Mouse (Mus musculus) hindbrain, postnatal 0 days (tissue): ENCODE results near the gene Pgam5. TPM values are rescaled to one million over a fixed set of nuclear protein-coding genes. Genes with fewer than 3 reads are reported as not detected.
A peak's percentile ranks its signal among the peaks of the same experiment; 100 is the strongest.

Experiments
- ATAC-seq: fragments of 200-750 bp; cut with Nextera tagmentation; 2 replicates; pipeline ENCODE4 v1.8.0; 2017; ENCODE audit warnings: mild to moderate bottlenecking, moderate TSS enrichment, moderate library complexity
- DNase-seq: peaks from one replicate; pipeline ENCODE4 v3.0.0-alpha.2; 2015; ENCODE audit warnings: low spot score
- H3K27ac ChIP-seq: fragments of 300-500 bp; sonication (generic); 2 replicates; pipeline ENCODE4 v1.5.1; 2014; ENCODE audit warnings: mild to moderate bottlenecking
- H3K27me3 ChIP-seq: fragments of 300-500 bp; sonication (generic); 2 replicates; pipeline ENCODE4 v1.6.1; 2014; ENCODE audit warnings: low read length, mixed read lengths; ENCODE audit not compliant: insufficient read depth
- H3K36me3 ChIP-seq: fragments of 300-500 bp; sonication (generic); 2 replicates; pipeline ENCODE4 v1.6.1; 2014; ENCODE audit warnings: low read length, mixed read lengths; ENCODE audit not compliant: insufficient read depth
- H3K4me1 ChIP-seq: fragments of 300-500 bp; sonication (generic); 2 replicates; pipeline ENCODE4 v1.6.1; 2014; ENCODE audit warnings: antibody characterized with exemption, low read length, mixed read lengths; ENCODE audit not compliant: insufficient read depth
- H3K4me2 ChIP-seq: fragments of 300-500 bp; sonication (generic); 2 replicates; pipeline ENCODE4 v1.6.1; 2014; ENCODE audit warnings: low read depth, mild to moderate bottlenecking, low read length, moderate library complexity, mixed read lengths
- H3K4me3 ChIP-seq: fragments of 300-500 bp; sonication (generic); 2 replicates; pipeline ENCODE4 v1.5.1; 2014; ENCODE audit warnings: low read length
- H3K9ac ChIP-seq: fragments of 300-500 bp; sonication (generic); replicated peaks from 2 replicates; pipeline ENCODE4 v1.6.1; 2014; ENCODE audit warnings: mild to moderate bottlenecking, low read length, moderate library complexity, mixed read lengths
- H3K9me3 ChIP-seq: fragments of 300-500 bp; sonication (generic); 2 replicates; pipeline ENCODE4 v1.6.1; 2016; ENCODE audit warnings: low read length, mixed read lengths
- CTCF ChIP-seq: IDR thresholded peaks from 2 replicates; pipeline ENCODE4 v1.5.1; 2016; ENCODE audit warnings: antibody characterized with exemption, control low read depth, low read depth
- WGBS: fragments of 180-500 bp; shearing (Covaris S2); extraction: QIAGEN DNeasy Blood & Tissue Kit; methylation state at CpG from one replicate; pipeline ENCODE4 v1.1.7; 2014; 5-methylcytosine and 5-hydroxymethylcytosine counted together
- polyA plus RNA-seq: library from polyadenylated mRNA; unstranded; fragments of >200 nt; fragmentation: Nextera tagmentation; extraction: Ambion mirVana; gene quantifications from 2 replicates; pipeline ENCODE4 v1.2.1, GENCODE M21; 2015
- total RNA-seq: library from RNA; depleted of rRNA; stranded (reverse); fragments of >200 nt; gene quantifications from 2 replicates; pipeline ENCODE4 v1.2.3, GENCODE M21; 2014

Pgam5 gene
- total and polyA plus RNA-seq, 2 experiments from 2014 or later = 106 to 117 TPM

DNA sequence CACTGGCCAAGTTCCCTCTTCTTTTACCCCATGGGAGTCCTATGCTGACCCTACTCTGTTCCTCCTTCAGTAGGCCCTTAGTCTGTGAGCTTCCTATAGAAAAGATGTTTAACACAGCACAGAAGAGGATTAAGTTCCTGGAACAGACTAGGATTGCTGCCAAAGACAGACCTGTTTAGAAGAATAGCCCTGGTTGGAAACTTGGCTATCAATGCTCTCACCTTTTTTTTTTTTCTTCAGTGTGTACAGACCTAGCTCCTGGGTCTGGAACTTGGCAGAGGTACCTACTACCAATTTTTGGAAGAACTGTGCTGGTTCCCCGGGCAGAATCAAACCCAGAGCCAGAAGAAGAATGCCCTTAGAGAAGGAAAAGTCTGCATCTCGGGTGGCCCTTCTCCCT, 6.7 kb upstream of the Pgam5 start:
- no peak overlapping the region for H3K27ac ChIP-seq
- no peak for DNase-seq
- H3K4me1 ChIP-seq = no peaks in the 10 kb centered on the region
- no peaks in the 10 kb centered on the region for H3K36me3 ChIP-seq
- H3K9ac ChIP-seq = no peak overlapping the region
- no peak for TF ChIP-seq CTCF
- ATAC-seq = no peak
- H3K9me3 ChIP-seq = no peaks in the 10 kb centered on the region
- 80% methylated on average over 2 of the region's 2 CpGs for WGBS
- no peak overlapping the region for H3K4me3 ChIP-seq
- H3K27me3 ChIP-seq = no peaks in the 10 kb centered on the region
- no peak overlapping the region for H3K4me2 ChIP-seq

DNA sequence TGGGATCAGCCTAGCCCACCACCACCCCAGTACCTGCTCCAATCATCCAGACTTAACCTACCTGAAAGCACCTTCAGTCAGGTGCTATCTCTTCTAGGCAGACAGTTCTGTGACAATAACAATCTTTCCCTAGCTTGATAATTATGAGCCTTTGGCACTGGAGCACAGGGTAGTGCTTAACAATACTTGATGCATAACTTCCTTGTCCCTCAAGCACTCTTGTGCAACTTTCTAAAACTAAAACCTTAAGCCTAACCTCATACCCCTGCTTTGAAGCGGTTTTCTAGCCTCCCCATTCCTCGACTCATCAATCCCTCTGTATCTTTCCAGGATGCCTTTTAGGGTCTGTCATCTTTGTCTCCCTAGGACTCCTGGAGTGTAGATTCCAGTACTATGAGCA, 5.1 kb upstream of the Pgam5 start:
- Histone ChIP-seq H3K9ac (no peak overlapping the region), H3K4me3 (no peak overlapping the region), H3K36me3 (no peaks in the 10 kb centered on the region), H3K9me3 (no peaks in the 10 kb centered on the region), H3K4me2 (no peak overlapping the region), H3K27me3 (no peaks in the 10 kb centered on the region), H3K27ac (no peak overlapping the region), H3K4me1 (no peaks in the 10 kb centered on the region)
- no peak for ATAC-seq
- 70% methylated on average over 2 of the region's 2 CpGs for WGBS
- DNase-seq = no peak
- TF ChIP-seq CTCF = no peak

DNA sequence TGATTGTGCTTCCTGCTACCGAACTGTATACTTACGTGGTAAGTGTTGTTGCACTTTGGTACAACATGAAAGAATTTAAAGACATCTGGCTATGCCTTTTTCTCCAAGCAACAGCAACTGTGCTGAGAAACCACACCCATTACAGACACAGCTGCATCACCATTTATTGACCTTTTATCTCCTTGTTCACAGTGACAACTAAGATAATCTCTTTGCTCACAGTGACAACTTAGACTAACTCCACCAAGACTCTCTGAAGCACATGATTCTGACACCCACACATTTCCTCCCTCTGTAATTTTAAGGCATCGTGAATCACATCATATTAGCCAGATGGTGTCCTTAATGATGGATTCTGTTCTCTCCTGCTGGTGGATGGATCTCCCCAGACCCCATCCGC, 4.4 kb upstream of the Pgam5 start:
- DNase-seq = no peak
- Histone ChIP-seq H3K4me3 (no peak overlapping the region), H3K27me3 (no peaks in the 10 kb centered on the region), H3K36me3 (no peaks in the 10 kb centered on the region), H3K9ac (no peak overlapping the region), H3K4me1 (no peaks in the 10 kb centered on the region), H3K9me3 (no peaks in the 10 kb centered on the region), H3K27ac (no peak overlapping the region), H3K4me2 (no peak overlapping the region)
- TF ChIP-seq CTCF = no peak
- 80% methylated on average over 4 of the region's 4 CpGs for WGBS
- no peak for ATAC-seq

DNA sequence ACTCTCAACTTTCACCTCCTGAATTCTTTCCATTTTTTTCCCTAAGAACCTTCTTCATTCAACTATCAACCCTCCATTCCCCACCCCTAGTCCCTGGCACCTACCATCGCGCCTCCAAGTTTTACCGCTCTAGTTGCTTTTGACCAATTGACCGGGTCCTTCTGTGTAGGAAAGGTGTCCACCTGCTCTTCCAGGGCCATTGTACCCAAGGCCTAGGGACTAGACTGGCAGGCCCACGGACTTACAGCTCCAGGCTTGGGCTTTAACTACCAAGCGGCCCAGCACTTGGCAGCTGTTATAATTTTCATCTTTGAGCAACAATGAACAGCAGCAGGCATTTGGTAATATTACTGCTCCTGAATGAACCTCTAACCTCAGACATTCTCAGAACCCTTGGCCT, 529 bp upstream of the Pgam5 start:
- Histone ChIP-seq H3K4me3 (no peak overlapping the region), H3K4me1 (peaks cover 4% of the 10 kb centered on the region; the same call in 1 of the 2 replicates), H3K27me3 (no peaks in the 10 kb centered on the region), H3K36me3 (peaks cover 10% of the 10 kb centered on the region), H3K9me3 (no peaks in the 10 kb centered on the region), H3K9ac (no peak overlapping the region), H3K4me2 (peak overlapping the region; percentile 27; the same call in 1 of the 2 replicates), H3K27ac (no peak overlapping the region)
- ATAC-seq (no peak), DNase-seq (no peak)
- TF ChIP-seq CTCF = no peak
- WGBS = 91% methylated on average over 6 of the region's 6 CpGs

DNA sequence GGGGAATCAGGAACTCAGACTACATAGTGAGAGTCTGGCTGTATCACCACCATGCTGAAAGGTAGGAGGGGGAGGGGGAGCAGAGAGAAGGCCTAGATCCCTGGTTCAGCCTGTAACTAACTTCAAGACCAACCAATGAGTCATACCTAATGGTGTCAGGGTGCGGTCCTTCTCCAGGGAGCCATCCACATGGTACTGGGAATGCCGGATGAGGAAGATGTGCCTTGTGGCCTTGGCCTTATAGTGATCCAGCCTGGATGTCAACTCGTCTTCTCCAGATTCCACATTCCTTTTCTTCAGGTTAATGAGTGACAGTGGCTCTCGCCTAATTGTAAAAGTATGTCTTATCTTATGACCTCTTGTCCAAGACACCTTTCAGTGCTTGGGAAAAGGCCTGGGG, 2.8 kb downstream of the Pgam5 start:
- Histone ChIP-seq H3K36me3 (peaks cover 21% of the 10 kb centered on the region), H3K4me1 (peaks cover 4% of the 10 kb centered on the region; the same call in 1 of the 2 replicates), H3K4me3 (no peak overlapping the region), H3K4me2 (no peak overlapping the region), H3K9me3 (no peaks in the 10 kb centered on the region), H3K27me3 (no peaks in the 10 kb centered on the region), H3K9ac (no peak overlapping the region), H3K27ac (no peak overlapping the region)
- no peak for TF ChIP-seq CTCF
- ATAC-seq = no peak
- no peak for DNase-seq
- WGBS = 91% methylated on average over 4 of the region's 4 CpGs

DNA sequence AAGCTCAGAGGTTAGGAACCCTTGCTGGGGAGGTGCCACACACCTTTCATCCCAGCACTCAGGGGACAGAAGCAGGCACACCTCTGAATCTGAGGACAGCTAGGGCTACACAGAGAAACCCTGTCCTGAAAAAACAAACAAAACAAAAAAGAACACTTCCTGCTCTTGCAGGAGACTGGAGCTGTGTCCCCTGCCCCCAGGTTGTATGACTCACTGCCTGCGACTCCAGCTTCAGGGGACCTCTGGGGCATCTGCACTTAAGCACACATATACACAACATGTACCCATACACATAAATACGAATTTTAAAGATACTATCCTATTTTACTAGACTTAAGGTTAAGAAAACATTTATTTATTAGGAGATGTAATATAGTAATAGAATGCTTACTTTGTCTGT, 25.6 kb downstream of the Pgam5 start:
- DNase-seq (no peak), ATAC-seq (no peak)
- Histone ChIP-seq H3K4me3 (no peak overlapping the region), H3K4me2 (no peak overlapping the region), H3K27ac (no peak overlapping the region), H3K4me1 (no peaks in the 10 kb centered on the region), H3K9me3 (no peaks in the 10 kb centered on the region), H3K9ac (no peak overlapping the region), H3K27me3 (no peaks in the 10 kb centered on the region), H3K36me3 (peaks cover 52% of the 10 kb centered on the region)
- no peak for TF ChIP-seq CTCF
- 85% methylated on average over 2 of the region's 2 CpGs for WGBS

DNA sequence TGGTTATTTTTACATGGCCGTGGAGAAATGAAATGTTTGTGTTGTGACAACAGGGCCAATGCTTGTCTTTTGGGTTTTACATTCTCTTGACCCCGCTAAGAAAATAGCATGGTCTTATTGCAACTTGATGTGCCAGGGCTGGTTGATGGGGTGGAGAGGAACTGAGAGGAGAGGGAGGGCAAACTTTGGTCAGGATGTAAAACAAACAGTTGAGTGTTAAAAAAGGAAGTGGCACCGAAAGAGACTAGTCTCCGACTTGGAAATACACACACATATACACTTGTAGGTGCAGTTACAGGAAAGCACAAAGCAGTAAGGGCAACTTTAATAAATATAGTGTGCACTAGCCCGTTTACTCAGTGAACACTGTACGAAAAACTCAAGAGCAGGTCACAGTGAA, 37.4 kb downstream of the Pgam5 start:
- no peak for TF ChIP-seq CTCF
- no peaks in the 10 kb centered on the region for H3K9me3 ChIP-seq
- H3K36me3 ChIP-seq = peaks cover 23% of the 10 kb centered on the region; the same call in 1 of the 2 replicates
- 83% methylated on average over 6 of the region's 6 CpGs for WGBS
- H3K9ac ChIP-seq = no peak overlapping the region
- DNase-seq (no peak), ATAC-seq (no peak)
- no peak overlapping the region for H3K4me2 ChIP-seq
- H3K27ac ChIP-seq = no peak overlapping the region
- no peak overlapping the region for H3K4me3 ChIP-seq
- peaks cover 16% of the 10 kb centered on the region; the same call in 1 of the 2 replicates for H3K4me1 ChIP-seq
- no peaks in the 10 kb centered on the region for H3K27me3 ChIP-seq
